Mouse (Mus musculus) T-helper 2 cell (primary cell): ENCODE measurements around the gene Shld1.

ENCODE experiments used
- in situ Hi-C: fragments of 300-600 bp; cut with MboI, MseI; formaldehyde crosslinking; loops from one replicate; pipeline ENCODE4 v1.15.1; 2025; ENCODE audit warnings: high pct_unique_total_duplicates

The Shld1 gene

DNA sequence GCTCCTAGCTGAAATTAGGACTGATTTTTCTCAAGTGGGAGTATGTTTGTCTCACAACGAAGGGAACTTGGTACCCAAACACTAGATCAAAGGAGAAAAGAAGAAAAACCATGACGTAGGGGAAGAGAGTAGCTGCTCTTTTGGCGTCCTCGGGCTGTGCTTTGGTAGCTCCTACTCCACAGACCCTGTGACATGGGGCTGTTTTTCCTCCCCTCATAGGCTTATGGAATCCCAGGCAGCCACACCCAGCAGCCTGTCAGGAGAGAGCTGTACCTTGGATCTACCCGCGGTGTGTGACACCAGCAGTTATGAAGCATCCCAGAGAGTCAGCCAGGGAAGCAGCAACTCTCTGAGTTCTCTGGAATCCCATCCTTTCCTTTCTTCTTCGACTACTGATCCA lies 5.0 kb downstream of the Shld1 start:
- in situ Hi-C loops: loop anchor here (25.0 kb wide), 1 partner anchor 104 kb away; the partner anchor contains the start of gene Gpcpd1

DNA sequence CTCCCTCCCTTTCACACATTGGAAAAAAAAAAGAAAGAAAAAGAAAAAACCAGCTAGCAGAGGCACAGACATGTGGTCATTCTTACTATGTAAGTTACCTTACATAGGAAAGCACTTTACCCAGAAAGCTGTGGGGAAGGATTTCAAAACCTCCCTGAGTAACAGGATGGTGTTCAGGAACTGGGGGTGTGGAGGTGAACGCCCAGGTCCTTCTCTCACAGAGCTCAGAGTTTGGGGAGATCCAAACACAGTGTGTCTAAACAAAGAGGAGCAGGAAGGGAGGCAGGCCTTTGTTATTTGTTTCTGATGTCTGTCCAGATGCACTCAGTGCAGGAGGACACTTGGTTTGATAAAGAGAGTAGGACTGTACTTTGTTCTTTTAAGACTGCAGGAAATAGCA lies 5.6 kb downstream of the Shld1 start:
- in situ Hi-C loops: loop anchor here (25.0 kb wide), 1 partner anchor 105 kb away; the partner anchor contains the start of gene Gpcpd1

DNA sequence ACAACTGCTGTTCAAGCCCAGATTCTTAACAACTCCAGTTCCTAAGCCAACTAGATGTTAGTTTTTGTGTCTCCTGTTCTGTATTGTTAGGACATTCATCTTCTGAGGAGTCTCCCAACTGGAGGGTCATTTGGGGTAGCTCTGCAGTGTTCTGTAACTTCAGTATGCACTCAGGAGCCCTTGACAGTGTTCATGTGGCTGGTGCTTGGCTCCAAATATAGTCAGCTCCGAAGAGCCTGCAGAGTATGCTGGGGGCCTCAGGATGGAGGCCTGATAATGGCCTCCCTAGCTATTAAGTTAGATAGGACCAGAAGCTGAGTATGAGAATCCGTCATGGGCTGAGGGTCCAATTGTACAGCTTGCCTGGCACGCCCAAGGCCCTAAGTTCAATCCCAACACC lies 7.2 kb downstream of the Shld1 start:
- in situ Hi-C loops: loop anchor here (25.0 kb wide), 1 partner anchor 107 kb away; the partner anchor contains the start of gene Gpcpd1

DNA sequence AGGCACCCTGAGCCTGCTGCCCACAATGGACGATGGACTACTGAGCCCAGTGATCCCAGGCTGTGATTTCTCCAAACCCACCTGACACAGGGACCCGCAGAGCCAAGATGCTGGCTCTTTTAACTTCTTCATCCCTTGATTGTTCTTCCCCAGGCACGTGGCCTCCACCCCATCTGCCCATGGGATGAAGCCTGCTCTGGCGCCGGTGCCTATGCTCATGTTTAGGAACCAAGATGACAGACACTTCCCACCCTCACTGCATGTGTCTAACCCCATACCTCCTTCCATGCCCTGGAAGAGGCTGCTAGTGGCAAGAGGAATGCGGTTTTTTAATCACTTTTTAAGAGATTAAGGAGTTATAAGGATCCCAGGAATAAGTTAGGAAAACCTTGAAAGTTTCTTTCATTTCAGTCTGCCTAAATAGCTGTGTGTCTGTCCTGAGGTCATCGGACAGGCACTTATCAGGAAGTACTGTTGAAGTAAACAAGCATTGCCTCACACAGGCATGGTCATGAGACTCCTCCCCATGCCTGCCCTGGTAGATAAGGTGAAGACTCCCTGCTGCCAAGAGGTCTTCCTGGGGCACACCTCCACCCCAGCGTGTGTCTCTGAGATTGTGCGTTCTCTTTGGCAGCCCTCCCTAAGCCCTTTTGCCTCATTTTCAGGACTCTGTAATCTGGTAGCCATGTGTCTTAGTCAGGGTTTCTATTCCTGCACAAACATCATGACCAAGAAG lies 8.8 kb downstream of the Shld1 start:
- in situ Hi-C loops: loop anchor here (25.0 kb wide), 1 partner anchor 108 kb away; the partner anchor contains the start of gene Gpcpd1

DNA sequence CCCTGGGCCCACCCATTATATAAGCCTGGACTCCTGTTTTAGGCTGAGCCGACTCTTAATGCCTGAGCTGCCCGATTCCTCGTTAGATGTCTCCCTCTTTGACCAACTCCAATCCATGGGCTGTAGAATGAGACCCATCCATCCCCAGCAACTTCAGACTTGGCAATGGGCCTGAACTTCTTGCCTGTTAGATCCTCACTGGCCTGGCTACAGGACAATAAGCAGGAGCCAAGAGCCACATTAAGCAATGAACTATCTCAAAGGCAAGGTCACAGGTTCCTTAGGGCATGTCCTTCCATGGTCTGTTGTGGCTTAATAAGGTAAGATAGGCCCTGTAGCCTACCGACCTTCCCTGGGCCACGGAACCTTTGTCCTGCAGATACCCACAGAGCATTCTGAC lies 9.8 kb downstream of the Shld1 start:
- in situ Hi-C loops: loop anchor here (25.0 kb wide), 1 partner anchor 109 kb away; the partner anchor contains the start of gene Gpcpd1

DNA sequence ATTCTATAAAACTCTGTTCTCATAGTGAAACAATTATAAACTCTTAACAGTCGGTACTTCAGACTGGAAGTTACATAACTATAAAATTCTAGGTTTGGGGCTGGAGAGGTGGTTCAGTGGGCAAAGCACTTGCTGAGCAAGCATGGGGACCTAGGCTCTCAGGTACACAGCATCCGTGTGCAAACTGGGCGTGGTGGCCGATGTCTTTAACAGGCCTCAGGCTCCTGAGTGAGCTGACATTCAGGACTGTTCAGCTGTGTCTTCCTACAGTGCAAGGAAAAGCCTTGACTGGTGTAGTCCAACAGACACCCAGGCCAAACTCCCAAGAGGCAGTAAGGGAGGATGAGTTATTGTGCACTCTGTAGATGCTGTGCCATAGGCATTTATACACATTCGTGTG lies 10.5 kb downstream of the Shld1 start:
- in situ Hi-C loops: loop anchor here (25.0 kb wide), 1 partner anchor 110 kb away; the partner anchor contains the start of gene Gpcpd1

DNA sequence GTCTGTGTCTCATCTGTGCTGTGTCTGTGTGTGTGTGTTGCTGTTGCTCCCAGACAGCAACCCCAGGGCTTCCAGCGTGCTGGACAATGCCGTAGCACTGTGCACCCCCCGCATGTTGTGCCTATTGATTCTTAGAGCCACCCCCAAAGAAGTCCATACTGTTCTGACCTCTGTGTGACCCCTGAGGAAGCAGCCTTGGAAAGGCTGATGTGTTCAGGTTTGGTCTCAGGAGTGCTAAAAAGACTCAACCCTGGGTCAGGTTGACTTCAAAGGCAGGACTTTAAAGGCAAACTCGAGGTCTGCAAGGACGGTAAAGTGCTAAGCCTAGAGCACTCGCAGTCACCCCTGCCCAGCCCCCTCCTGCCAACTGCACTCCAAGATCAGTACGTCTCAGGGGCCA lies 11.0 kb downstream of the Shld1 start:
- in situ Hi-C loops: loop anchor here (25.0 kb wide), 1 partner anchor 110 kb away; the partner anchor contains the start of gene Gpcpd1

DNA sequence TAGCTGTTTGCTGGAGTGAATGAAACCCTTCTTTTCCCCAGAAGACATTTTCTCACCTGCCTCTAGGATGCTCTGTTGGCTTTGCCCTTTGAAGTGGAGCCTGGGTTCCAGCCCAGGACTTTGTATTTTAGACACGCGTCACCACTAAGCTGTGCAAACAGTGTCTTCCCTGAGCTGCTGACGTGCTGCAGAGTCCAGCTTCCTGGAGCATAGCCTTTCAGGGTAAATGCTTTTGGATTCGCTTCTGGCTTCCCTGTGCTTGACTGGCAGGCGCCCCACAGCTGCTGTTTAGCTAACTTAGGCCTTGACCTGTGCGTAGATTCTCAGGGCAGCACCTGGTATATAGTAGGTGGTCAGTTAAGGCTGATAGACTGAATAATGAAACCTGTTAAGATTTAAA lies 11.7 kb downstream of the Shld1 start:
- in situ Hi-C loops: loop anchor here (25.0 kb wide), 1 partner anchor 111 kb away; the partner anchor contains the start of gene Gpcpd1

DNA sequence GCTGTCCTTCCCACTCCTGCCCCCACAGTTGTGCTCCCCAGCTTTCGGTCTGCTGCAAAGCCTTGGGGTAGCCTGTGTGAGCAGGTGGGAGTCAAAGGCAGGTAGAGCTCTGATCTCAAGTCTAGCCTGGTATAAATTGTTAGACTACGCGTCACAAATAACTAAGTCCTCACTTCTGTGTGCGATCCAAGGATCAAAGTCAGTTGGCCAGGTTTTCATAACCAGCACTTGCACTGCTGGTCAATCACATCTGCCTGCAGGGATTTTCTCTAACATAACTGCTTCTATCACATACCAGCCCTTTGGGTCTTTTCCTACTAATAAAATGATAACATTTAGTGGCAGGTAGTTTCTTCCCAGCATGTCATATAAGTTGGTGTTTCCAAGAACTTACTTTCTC lies 14.2 kb downstream of the Shld1 start:
- in situ Hi-C loops: loop anchor here (5.0 kb wide), 1 partner anchor 189 kb away; no protein-coding TSS in a partner anchor

DNA sequence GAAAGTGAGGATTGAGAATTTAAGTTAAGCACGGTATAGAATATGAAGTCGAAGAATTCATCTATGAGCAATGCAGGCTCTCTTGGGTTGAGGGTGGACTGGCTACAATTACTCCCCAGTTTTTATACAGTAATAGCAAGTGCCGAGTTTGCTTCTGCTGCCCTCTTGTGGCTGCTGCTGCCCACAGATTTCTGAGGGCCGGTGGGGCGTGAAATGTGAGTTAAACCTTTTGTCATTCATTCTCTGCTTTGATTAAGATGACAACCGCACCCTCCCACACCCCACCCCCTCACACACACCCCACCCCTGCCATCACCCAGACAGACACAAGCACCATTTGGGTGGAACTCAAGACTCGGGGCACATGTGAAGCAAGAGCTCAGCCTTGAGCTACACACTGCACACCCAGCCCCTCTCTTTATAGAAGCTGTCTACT lies 14.7 kb downstream of the Shld1 start:
- in situ Hi-C loops: loop anchor here (5.0 kb wide), 1 partner anchor 189 kb away; no protein-coding TSS in a partner anchor

DNA sequence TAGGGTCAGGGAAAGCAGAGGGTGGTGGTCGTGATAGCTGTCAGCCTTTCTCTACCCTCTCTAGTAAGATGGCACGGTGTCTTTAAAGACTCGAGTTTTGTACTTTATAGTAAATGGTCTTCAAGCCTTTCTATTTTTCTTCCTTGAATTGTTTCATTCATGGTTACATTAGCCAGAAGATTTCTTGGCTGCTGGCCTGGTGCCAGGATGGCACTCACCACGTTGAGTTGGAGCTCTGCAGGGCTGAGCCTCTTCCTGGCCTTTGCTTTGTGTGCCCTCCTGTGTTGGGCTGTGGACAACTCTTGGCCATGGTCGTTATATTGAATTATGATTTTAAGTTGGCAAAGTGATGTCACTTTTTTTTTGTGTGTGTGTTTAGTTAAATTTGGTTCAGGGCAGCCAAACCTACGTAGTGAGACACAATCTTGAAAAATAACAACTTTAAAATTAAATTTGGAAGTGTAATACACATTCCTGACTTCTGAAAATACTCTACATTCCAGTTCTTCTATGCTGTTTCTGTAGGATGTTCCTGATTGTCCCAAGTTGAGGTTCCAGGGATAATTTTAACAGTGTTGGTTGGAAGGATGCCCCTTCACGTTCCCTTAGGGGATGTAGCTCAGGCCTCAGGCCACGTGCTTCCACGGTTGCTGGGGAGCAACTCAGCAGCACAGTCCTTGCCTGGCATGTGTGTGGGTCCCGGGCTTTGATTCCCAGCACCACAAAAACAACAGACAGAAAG lies 18.7 kb downstream of the Shld1 start:
- in situ Hi-C loops: no loop called here

DNA sequence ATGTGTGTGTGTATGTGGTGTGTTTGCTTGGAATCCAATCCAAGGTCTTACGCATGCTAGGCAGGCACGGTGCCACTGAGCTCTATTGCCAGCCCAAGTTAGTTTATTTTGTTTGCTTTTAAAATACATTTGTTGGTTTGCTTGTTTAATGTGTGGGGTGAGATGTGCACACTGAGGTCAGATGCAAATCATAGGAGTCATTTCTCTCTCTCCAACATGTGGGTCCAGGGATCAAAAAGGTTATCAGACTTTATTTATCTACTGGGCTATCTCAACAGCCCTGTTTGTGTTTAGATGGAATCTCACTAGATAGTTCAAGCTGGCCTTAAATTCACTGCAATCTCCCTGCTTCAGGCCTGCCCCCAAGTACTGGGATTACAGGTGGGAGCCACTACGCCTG lies 19.6 kb downstream of the Shld1 start:
- in situ Hi-C loops: no loop called here

DNA sequence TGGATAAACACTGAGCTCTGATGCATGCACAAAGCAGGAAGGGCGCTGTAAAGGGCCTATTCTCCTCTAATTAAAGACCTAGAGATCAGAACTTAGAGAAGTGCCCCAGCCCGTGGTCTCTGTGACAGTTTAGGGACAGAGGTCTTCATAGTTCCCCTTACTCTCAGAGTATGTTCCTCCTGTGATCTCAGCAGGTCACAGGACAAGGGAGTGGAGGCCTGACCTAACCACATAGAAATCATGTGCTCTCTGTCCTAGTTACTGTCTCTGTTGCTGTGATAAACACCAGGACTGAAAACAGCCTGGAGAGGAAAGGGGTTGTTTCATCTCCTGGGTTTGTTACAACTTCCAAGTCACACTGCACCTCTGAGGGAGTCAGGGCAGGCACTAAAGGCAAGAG lies 23.8 kb downstream of the Shld1 start:
- in situ Hi-C loops: no loop called here

DNA sequence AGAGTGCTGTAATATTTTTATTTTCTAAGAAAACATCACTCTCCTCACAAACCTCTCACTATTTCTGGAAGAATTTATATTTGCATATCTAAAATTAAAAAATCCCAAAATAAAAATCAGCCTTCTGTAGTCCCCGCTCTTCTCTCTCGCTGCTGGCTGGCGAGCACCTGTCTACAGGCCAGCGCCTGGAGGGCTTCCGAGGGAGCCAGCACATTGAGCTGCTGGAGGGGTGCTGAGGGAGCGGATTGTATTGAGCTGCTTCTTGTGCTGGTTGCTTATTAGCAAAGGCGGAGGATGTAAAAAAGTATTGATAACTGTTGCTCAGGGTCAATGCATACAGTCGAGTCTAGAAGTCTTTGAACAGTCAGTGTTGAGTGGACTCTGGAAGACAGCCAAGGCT lies 25.3 kb downstream of the Shld1 start:
- in situ Hi-C loops: no loop called here

DNA sequence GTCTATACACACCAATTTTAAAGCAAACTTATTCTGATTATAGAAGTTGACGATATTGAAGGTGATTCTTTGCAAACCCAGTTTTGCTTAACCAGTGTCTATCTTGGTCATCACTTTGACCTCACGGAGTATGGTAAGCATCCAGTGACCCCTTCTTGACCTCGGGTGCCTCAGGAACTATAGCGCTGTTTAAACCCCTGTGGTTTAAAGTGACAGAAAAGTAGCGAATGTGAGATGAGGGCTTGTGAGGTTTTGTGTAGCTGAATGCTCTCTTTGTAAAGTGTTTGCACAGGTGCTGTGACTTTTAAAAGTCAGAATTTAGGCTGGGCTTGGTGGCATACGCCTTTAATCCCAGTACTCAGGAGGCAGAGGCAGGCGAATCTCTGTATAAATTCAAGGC lies 27.8 kb downstream of the Shld1 start:
- in situ Hi-C loops: no loop called here

DNA sequence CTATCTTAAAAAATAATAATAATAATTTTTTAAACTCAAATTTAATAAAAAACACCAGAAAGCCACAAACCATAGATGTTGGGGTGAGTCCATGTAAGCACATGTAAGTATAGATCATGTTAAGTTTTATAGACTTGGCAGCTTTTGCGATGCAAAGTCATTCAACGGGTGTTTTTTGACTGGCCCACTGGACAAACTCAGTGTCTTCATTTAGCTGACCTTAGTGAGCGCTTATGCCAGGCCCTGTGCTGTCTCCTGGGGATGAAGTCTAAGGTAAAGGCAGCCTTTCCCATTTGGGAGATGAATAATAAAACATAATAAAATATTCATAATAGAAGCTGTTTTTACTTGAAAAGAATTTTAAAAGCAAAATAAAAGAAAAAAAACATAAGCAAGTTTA lies 28.2 kb downstream of the Shld1 start:
- in situ Hi-C loops: no loop called here

DNA sequence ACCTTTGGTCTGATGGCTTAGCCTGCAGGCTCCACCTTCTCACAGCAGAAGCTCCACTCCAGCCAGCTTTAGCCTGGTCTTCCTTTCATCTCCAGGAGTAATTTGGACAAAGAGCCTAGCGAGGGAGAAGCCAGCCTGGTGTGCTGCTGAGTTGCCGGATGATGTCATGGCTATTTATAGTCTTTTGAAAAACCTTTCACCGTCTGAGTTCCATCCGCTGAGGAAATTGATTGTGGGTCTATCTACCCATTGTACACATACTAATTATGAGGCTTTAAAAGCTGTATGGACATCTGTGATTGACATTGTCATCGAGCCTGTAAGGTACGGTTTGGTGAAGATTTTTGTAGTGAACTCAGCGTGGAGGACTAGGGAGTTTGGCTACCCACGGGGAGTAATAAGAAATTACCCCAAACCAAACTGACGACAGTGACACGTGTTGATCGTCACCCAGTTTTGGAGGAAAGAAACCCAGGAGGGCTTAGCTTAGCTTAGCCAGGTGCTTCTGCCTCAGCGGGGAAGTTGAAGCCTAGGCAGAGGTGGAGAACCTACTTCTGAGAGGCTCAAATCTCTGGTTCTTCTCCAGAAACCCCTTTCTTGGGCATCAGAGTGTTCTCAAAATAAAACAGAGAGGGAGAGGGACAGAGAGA lies 28.8 kb downstream of the Shld1 start:
- in situ Hi-C loops: no loop called here

DNA sequence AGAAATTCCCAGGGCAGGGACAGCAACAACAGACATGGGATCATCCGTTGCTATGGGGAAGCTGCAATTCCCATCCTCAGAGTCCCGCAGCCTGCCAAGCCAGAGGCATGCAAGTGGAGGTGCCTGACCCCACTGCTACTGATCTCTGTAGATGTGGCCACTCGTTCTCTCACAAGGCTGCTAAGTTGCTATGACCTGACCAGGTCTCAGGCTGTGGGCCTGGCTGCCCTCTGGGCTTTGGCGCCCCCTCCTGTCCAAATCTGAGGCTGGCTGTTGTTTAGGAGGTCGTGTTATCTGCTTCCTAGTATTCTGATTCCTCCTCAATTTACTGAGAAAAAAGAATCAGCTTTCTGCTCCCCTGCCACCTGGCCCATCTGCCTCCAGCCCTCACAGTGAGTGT lies 29.4 kb downstream of the Shld1 start:
- in situ Hi-C loops: no loop called here

DNA sequence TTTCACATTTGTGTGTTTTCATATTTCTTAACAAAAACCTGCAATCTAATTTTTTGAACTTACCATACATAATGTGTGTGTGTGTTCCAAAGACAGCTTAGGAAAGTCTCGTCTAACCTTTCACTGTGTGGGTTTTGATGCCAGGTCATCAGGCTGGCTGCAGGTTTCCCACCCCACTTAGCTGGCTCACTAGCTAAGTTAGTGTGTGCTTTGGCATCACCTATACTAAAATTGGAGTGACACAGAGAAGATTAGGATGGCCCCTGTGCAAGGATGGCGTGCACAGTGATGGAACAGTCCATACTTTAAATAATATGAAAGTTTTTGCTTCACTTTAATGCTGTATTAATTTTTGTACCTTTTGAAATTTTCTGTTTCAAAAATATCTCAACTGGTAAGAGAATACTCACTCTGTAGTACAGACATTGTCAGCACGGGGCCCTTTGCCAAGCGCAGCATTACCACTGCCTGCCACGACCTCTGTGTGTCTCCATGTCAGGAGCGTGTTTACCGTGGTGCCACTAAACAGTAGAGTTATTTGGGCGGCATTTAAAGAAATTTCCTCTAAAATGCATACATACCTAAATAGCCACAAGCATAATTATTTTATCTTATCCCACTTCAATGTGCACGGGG lies 30.3 kb downstream of the Shld1 start:
- in situ Hi-C loops: no loop called here

DNA sequence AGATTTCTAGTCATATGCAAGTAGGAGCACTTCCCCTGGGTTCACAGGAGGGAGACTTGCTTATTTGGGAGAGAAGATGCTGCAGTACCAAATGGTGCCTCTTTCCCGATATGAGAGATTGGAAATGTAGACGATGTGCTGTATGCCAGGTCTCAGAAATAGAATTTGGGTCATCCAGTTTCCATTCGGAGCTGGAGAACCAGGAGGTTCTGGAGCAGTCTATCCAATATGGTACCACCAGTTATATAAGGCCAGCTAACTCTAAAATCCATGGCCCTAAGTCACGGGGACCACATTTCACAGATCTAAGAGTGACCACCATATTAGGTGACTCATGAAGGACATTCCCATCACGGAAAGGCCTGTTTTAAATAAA lies 30.8 kb downstream of the Shld1 start:
- in situ Hi-C loops: no loop called here

DNA sequence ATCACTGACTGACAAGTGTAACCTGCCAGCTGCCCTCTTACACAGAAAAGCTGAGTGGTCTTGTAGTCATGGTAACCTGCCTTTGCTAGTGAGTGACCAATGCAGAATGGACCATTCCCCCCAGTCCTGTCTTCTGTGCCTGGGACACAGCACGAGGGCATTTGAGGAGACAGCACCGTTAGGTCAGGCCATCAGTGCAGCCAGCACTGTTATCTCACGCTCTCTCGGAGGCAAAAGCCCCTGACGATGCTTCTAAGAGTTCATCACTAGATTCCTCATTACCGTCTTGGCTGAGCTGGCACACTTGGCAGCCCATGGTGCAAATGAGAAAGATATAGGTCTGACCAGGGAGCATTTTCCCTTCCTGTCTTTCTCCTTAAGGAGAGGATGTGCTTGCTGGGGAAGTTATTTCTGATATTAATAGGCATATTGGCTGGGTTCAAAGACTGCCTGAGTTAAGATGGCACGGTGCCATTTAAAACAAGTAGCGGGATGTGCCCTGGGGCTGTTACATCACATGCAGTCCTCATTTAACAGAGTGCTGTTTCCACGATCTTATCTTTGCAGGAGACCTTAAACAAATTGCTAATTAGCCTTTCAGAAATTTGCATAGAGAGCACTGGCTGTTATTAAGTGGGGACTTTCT lies 34.3 kb downstream of the Shld1 start:
- in situ Hi-C loops: no loop called here
